Mouse (Mus musculus) megakaryocyte, embryonic 14.5 days (primary cell): Measurements from ENCODE around the gene Gm44511. TPM values are rescaled to one million over a fixed set of nuclear protein-coding genes. Genes with fewer than 3 reads are reported as not detected.

Experiments used
- H3K27me3 ChIP-seq: replicated peaks from 2 replicates; pipeline ENCODE3; 2012; ENCODE audit warnings: inconsistent platforms
- H3K36me3 ChIP-seq: replicated peaks from 2 replicates; pipeline ENCODE3; 2012; ENCODE audit warnings: low read length, inconsistent platforms, mixed read lengths
- H3K4me1 ChIP-seq: 2 replicates; pipeline ENCODE4 v1.6.1; 2012; ENCODE audit warnings: inconsistent platforms
- H3K4me3 ChIP-seq: replicated peaks from 2 replicates; pipeline ENCODE3; 2012; ENCODE audit warnings: moderate library complexity, mild to moderate bottlenecking, inconsistent platforms
- H3K9me3 ChIP-seq: 2 replicates; pipeline ENCODE4 v1.6.1; 2012; ENCODE audit warnings: inconsistent platforms
- FLI1 ChIP-seq: IDR thresholded peaks from 2 replicates; pipeline ENCODE4 v1.6.1; 2012; ENCODE audit warnings: low read length, inconsistent platforms, mixed read lengths
- GATA1 ChIP-seq: IDR thresholded peaks from 3 replicates; pipeline ENCODE4 v1.6.1; 2012; ENCODE audit warnings: mixed read lengths, low read length, inconsistent platforms, borderline replicate concordance
- polyA plus RNA-seq: library from polyadenylated mRNA; stranded (reverse); fragments of >175 nt; gene quantifications from 2 replicates; pipeline ENCODE4 v1.2.3, GENCODE M21; 2012; ENCODE audit warnings: low replicate concordance; ENCODE audit not compliant: insufficient read depth

Gene Gm44511
- polyA plus RNA-seq, 1 experiment = not detected

GRCm38 (mm10) chr6:128850671-128851070, 24.6 kb upstream of the Gm44511 start:
- no peaks in the 10 kb centered on the region for H3K9me3 ChIP-seq
- TF ChIP-seq FLI1 (no peak), GATA1 (no peak)
- peaks cover 58% of the 10 kb centered on the region for H3K4me1 ChIP-seq
- H3K36me3 ChIP-seq = peaks cover 4% of the 10 kb centered on the region
- no peak overlapping the region for H3K4me3 ChIP-seq
- H3K27me3 ChIP-seq = no peaks in the 10 kb centered on the region

- Histone ChIP-seq H3K27me3 (no peaks in the 10 kb centered on the region), H3K36me3 (peaks cover 4% of the 10 kb centered on the region), H3K4me3 (peak overlapping the region; percentile 50), H3K9me3 (no peaks in the 10 kb centered on the region), H3K4me1 (peaks cover 57% of the 10 kb centered on the region)
- TF ChIP-seq FLI1 (no peak), GATA1 (no peak)
Measured at GRCm38 (mm10) chr6:128849902-128850301, 23.8 kb upstream of the Gm44511 start.

GRCm38 (mm10) chr6:128847401-128847800, 21.3 kb upstream of the Gm44511 start:
- H3K4me1 ChIP-seq = peaks cover 53% of the 10 kb centered on the region
- H3K27me3 ChIP-seq = no peaks in the 10 kb centered on the region
- TF ChIP-seq GATA1 (no peak), FLI1 (no peak)
- no peaks in the 10 kb centered on the region for H3K9me3 ChIP-seq
- H3K36me3 ChIP-seq = peaks cover 4% of the 10 kb centered on the region
- H3K4me3 ChIP-seq = no peak overlapping the region

GRCm38 (mm10) chr6:128845998-128846542, 20.0 kb upstream of the Gm44511 start:
- H3K9me3 ChIP-seq = no peaks in the 10 kb centered on the region
- peaks cover 59% of the 10 kb centered on the region for H3K4me1 ChIP-seq
- TF ChIP-seq FLI1 (no peak), GATA1 (no peak)
- H3K4me3 ChIP-seq = peak overlapping the region; percentile 38
- no peaks in the 10 kb centered on the region for H3K27me3 ChIP-seq
- peaks cover 4% of the 10 kb centered on the region for H3K36me3 ChIP-seq

GRCm38 (mm10) chr6:128845319-128845979, 19.3 kb upstream of the Gm44511 start:
- Histone ChIP-seq H3K4me3 (peak overlapping the region; percentile 88), H3K4me1 (peaks cover 60% of the 10 kb centered on the region), H3K9me3 (no peaks in the 10 kb centered on the region), H3K27me3 (no peaks in the 10 kb centered on the region), H3K36me3 (peaks cover 4% of the 10 kb centered on the region)
- 0 out of 2 replicates have a peak, but pooled peaks have one; percentile 34 for TF ChIP-seq FLI1
- TF ChIP-seq GATA1 = peak; percentile 18; the same call in 1 of the 3 replicates

GRCm38 (mm10) chr6:128844586-128845080, 18.5 kb upstream of the Gm44511 start:
- Histone ChIP-seq H3K36me3 (peaks cover 4% of the 10 kb centered on the region), H3K4me3 (peak overlapping the region; percentile 99), H3K4me1 (peaks cover 60% of the 10 kb centered on the region), H3K9me3 (no peaks in the 10 kb centered on the region), H3K27me3 (no peaks in the 10 kb centered on the region)
- TF ChIP-seq FLI1 (no peak), GATA1 (no peak)

- H3K4me1 ChIP-seq = peaks cover 64% of the 10 kb centered on the region
- TF ChIP-seq FLI1 (no peak), GATA1 (no peak)
- H3K4me3 ChIP-seq = peak overlapping the region; percentile 99
- H3K36me3 ChIP-seq = peaks cover 4% of the 10 kb centered on the region
- H3K27me3 ChIP-seq = no peaks in the 10 kb centered on the region
- no peaks in the 10 kb centered on the region for H3K9me3 ChIP-seq
Measured at GRCm38 (mm10) chr6:128844131-128844530, 18.0 kb upstream of the Gm44511 start.

GRCm38 (mm10) chr6:128843479-128843992, 17.4 kb upstream of the Gm44511 start:
- H3K36me3 ChIP-seq = peaks cover 4% of the 10 kb centered on the region
- peak overlapping the region; percentile 99 for H3K4me3 ChIP-seq
- no peaks in the 10 kb centered on the region for H3K27me3 ChIP-seq
- TF ChIP-seq FLI1 (no peak), GATA1 (no peak)
- H3K4me1 ChIP-seq = peaks cover 64% of the 10 kb centered on the region
- no peaks in the 10 kb centered on the region for H3K9me3 ChIP-seq

- Histone ChIP-seq H3K4me1 (peaks cover 62% of the 10 kb centered on the region), H3K4me3 (peak overlapping the region; percentile 99), H3K36me3 (peaks cover 4% of the 10 kb centered on the region), H3K9me3 (no peaks in the 10 kb centered on the region), H3K27me3 (no peaks in the 10 kb centered on the region)
- no peak for TF ChIP-seq FLI1
- no peak for TF ChIP-seq GATA1
Measured at GRCm38 (mm10) chr6:128842945-128843478, 16.9 kb upstream of the Gm44511 start.
